Mouse (Mus musculus): ENCODE measurements around the gene 4930516K23Rik. TPM values are rescaled to one million over a fixed set of nuclear protein-coding genes. Genes with fewer than 3 reads are reported as not detected.

The 4930516K23Rik gene
- not detected in 2 replicates for polyA plus RNA-seq (2015; fragmentation: Nextera tagmentation; extraction: Ambion mirVana)

GRCm38 (mm10) chr7:104061345-104061744 is at the start of gene 4930516K23Rik:
Gene 4930516K23Rik, minus strand, starts transcription at chr7:104061445.
- no peaks in the 10 kb centered on the region for H3K27me3 ChIP-seq (replicated peaks; ENCODE audit: control insufficient read depth, insufficient read depth, low read length)
- no peaks in the 10 kb centered on the region for H3K36me3 ChIP-seq (ENCODE audit: control insufficient read depth, insufficient read depth)
- ATAC-seq = no peak
- WGBS = 54% methylated on average over 2 of the region's 2 CpGs
- no peaks in the 10 kb centered on the region for H3K4me1 ChIP-seq (replicated peaks; ENCODE audit: control insufficient read depth, insufficient read depth, low read length)
- H3K4me3 ChIP-seq (ENCODE audit: low read depth, low read length) = no peak within 1 kb of the TSS
- TF ChIP-seq CTCF (IDR thresholded peaks at IDR 0.05; ENCODE audit: low read depth) = no peak
- no peak within 1 kb of the TSS for H3K27ac ChIP-seq (ENCODE audit: low read depth, low read length)
- H3K9me3 ChIP-seq (ENCODE audit: control insufficient read depth) = no peaks in the 10 kb centered on the region
- no peak within 1 kb of the TSS for H3K4me2 ChIP-seq (replicated peaks; ENCODE audit: low read depth)
- H3K9ac ChIP-seq (ENCODE audit: low read depth, low read length) = no peak within 1 kb of the TSS

- no peaks in the 10 kb centered on the region for H3K36me3 ChIP-seq (ENCODE audit: control insufficient read depth, insufficient read depth)
- no peak within 1 kb of the TSS for H3K4me2 ChIP-seq (replicated peaks; ENCODE audit: low read depth)
- H3K4me1 ChIP-seq (replicated peaks; ENCODE audit: control insufficient read depth, insufficient read depth, low read length) = no peaks in the 10 kb centered on the region
- ATAC-seq = no peak
- TF ChIP-seq CTCF (IDR thresholded peaks at IDR 0.05; ENCODE audit: low read depth) = no peak
- H3K9me3 ChIP-seq (ENCODE audit: control insufficient read depth) = no peaks in the 10 kb centered on the region
- no peak within 1 kb of the TSS for H3K9ac ChIP-seq (ENCODE audit: low read depth, low read length)
- no peak within 1 kb of the TSS for H3K27ac ChIP-seq (ENCODE audit: low read depth, low read length)
- no peak within 1 kb of the TSS for H3K4me3 ChIP-seq (ENCODE audit: low read depth, low read length)
- no peaks in the 10 kb centered on the region for H3K27me3 ChIP-seq (replicated peaks; ENCODE audit: control insufficient read depth, insufficient read depth, low read length)
Observed at GRCm38 (mm10) chr7:104104757-104104972, 43.4 kb upstream of the 4930516K23Rik start, which contains the start of gene Olfr646. Gene Olfr646, plus strand, starts transcription at chr7:104104873.

- TF ChIP-seq CTCF (IDR thresholded peaks at IDR 0.05; ENCODE audit: low read depth) = no peak
- Histone ChIP-seq H3K27me3 (replicated peaks; ENCODE audit: control insufficient read depth, insufficient read depth, low read length) (no peaks in the 10 kb centered on the region), H3K4me2 (replicated peaks; ENCODE audit: low read depth) (no peak overlapping the region), H3K9ac (ENCODE audit: low read depth, low read length) (no peak overlapping the region), H3K4me3 (ENCODE audit: low read depth, low read length) (no peak overlapping the region), H3K36me3 (ENCODE audit: control insufficient read depth, insufficient read depth) (no peaks in the 10 kb centered on the region), H3K27ac (ENCODE audit: low read depth, low read length) (no peak overlapping the region), H3K9me3 (ENCODE audit: control insufficient read depth) (no peaks in the 10 kb centered on the region), H3K4me1 (replicated peaks; ENCODE audit: control insufficient read depth, insufficient read depth, low read length) (no peaks in the 10 kb centered on the region)
- ATAC-seq = no peak
- WGBS = 48% methylated on average over 4 of the region's 4 CpGs
Observed at GRCm38 (mm10) chr7:104103913-104104756, 42.9 kb upstream of the 4930516K23Rik start.

- H3K4me2 ChIP-seq (replicated peaks; ENCODE audit: low read depth) = no peak within 1 kb of the TSS
- H3K4me3 ChIP-seq (ENCODE audit: low read depth, low read length) = no peak within 1 kb of the TSS
- no peaks in the 10 kb centered on the region for H3K36me3 ChIP-seq (ENCODE audit: control insufficient read depth, insufficient read depth)
- no peaks in the 10 kb centered on the region for H3K9me3 ChIP-seq (ENCODE audit: control insufficient read depth)
- no peaks in the 10 kb centered on the region for H3K27me3 ChIP-seq (replicated peaks; ENCODE audit: control insufficient read depth, insufficient read depth, low read length)
- TF ChIP-seq CTCF (IDR thresholded peaks at IDR 0.05; ENCODE audit: low read depth) = no peak
- 76% methylated on average over 1 of the region's 1 CpGs for WGBS
- no peaks in the 10 kb centered on the region for H3K4me1 ChIP-seq (replicated peaks; ENCODE audit: control insufficient read depth, insufficient read depth, low read length)
- H3K27ac ChIP-seq (ENCODE audit: low read depth, low read length) = no peak within 1 kb of the TSS
- no peak within 1 kb of the TSS for H3K9ac ChIP-seq (ENCODE audit: low read depth, low read length)
- ATAC-seq = no peak
Observed at GRCm38 (mm10) chr7:104085365-104085764, 24.1 kb upstream of the 4930516K23Rik start, which contains the start of gene Olfr645. Gene Olfr645, minus strand, starts transcription at chr7:104085465.

GRCm38 (mm10) chr7:104071769-104072168 is 10.5 kb upstream of the 4930516K23Rik start, which contains the start of gene Olfr644:
Gene Olfr644, minus strand, starts transcription at chr7:104071869.
- H3K9ac ChIP-seq (ENCODE audit: low read depth, low read length) = no peak within 1 kb of the TSS
- no peak for TF ChIP-seq CTCF (IDR thresholded peaks at IDR 0.05; ENCODE audit: low read depth)
- WGBS = 71% methylated on average over 2 of the region's 2 CpGs

GRCm38 (mm10) chr7:104059215-104059614 is 2.0 kb downstream of the 4930516K23Rik start:
- Histone ChIP-seq H3K9ac (ENCODE audit: low read depth, low read length) (no peak overlapping the region), H3K36me3 (ENCODE audit: control insufficient read depth, insufficient read depth) (no peaks in the 10 kb centered on the region), H3K4me3 (ENCODE audit: low read depth, low read length) (no peak overlapping the region), H3K9me3 (ENCODE audit: control insufficient read depth) (no peaks in the 10 kb centered on the region), H3K27ac (ENCODE audit: low read depth, low read length) (no peak overlapping the region), H3K4me1 (replicated peaks; ENCODE audit: control insufficient read depth, insufficient read depth, low read length) (no peaks in the 10 kb centered on the region), H3K4me2 (replicated peaks; ENCODE audit: low read depth) (no peak overlapping the region), H3K27me3 (replicated peaks; ENCODE audit: control insufficient read depth, insufficient read depth, low read length) (no peaks in the 10 kb centered on the region)
- no peak for TF ChIP-seq CTCF (IDR thresholded peaks at IDR 0.05; ENCODE audit: low read depth)
- WGBS = 95% methylated on average over 1 of the region's 1 CpGs
- ATAC-seq = no peak

More at GRCm38 (mm10) chr7:104071769-104072168, 10.5 kb upstream of the 4930516K23Rik start, which contains the start of gene Olfr644:
- Histone ChIP-seq H3K4me3 (ENCODE audit: low read depth, low read length) (no peak within 1 kb of the TSS), H3K27ac (ENCODE audit: low read depth, low read length) (no peak within 1 kb of the TSS), H3K9me3 (ENCODE audit: control insufficient read depth) (no peaks in the 10 kb centered on the region), H3K4me2 (replicated peaks; ENCODE audit: low read depth) (no peak within 1 kb of the TSS), H3K27me3 (replicated peaks; ENCODE audit: control insufficient read depth, insufficient read depth, low read length) (no peaks in the 10 kb centered on the region), H3K4me1 (replicated peaks; ENCODE audit: control insufficient read depth, insufficient read depth, low read length) (no peaks in the 10 kb centered on the region), H3K36me3 (ENCODE audit: control insufficient read depth, insufficient read depth) (no peaks in the 10 kb centered on the region)
- no peak for ATAC-seq

Measured in intestine, postnatal 0 days (tissue).